Mouse (Mus musculus) stomach, embryonic 16.5 days (tissue): ENCODE results near the gene Snta1. TPM values are rescaled to one million over a fixed set of nuclear protein-coding genes. Genes with fewer than 3 reads are reported as not detected.
A peak's percentile ranks its signal among the peaks of the same experiment; 100 is the strongest.

Experiments
- ATAC-seq: fragments of 200-750 bp; cut with Nextera tagmentation; 2 replicates; pipeline ENCODE4 v1.8.0; 2017; ENCODE audit warnings: moderate number of reproducible peaks, moderate TSS enrichment; ENCODE audit not compliant: insufficient read depth, low FRiP score
- H3K27ac ChIP-seq: fragments of 300-500 bp; sonication (generic); 2 replicates; pipeline ENCODE4 v1.5.1; 2014; ENCODE audit warnings: low read length
- H3K27me3 ChIP-seq: fragments of 300-500 bp; sonication (generic); 2 replicates; pipeline ENCODE4 v1.6.1; 2014; ENCODE audit warnings: low read length, control low read depth, mixed read lengths; ENCODE audit not compliant: control insufficient read depth, insufficient read depth
- H3K36me3 ChIP-seq: fragments of 300-500 bp; sonication (generic); 2 replicates; pipeline ENCODE4 v1.6.1; 2014; ENCODE audit warnings: low read length; ENCODE audit not compliant: control insufficient read depth, insufficient read depth
- H3K4me1 ChIP-seq: fragments of 300-500 bp; sonication (generic); 2 replicates; pipeline ENCODE4 v1.6.1; 2014; ENCODE audit warnings: low read length, control low read depth, mixed read lengths; ENCODE audit not compliant: control insufficient read depth, insufficient read depth
- H3K4me2 ChIP-seq: fragments of 300-500 bp; sonication (generic); 2 replicates; pipeline ENCODE4 v1.6.1; 2014; ENCODE audit warnings: low read depth, low read length, mixed read lengths
- H3K4me3 ChIP-seq: fragments of 300-500 bp; sonication (generic); replicated peaks from 2 replicates; pipeline ENCODE4 v1.5.1; 2014; ENCODE audit warnings: mild to moderate bottlenecking, low read length
- H3K9ac ChIP-seq: fragments of 300-500 bp; sonication (generic); 2 replicates; pipeline ENCODE4 v1.6.1; 2014; ENCODE audit warnings: low read length
- H3K9me3 ChIP-seq: fragments of 300-500 bp; sonication (generic); replicated peaks from 2 replicates; pipeline ENCODE4 v1.6.1; 2016; ENCODE audit warnings: low read length, control low read depth; ENCODE audit not compliant: control insufficient read depth
- WGBS: fragments of 180-500 bp; shearing (Covaris S2); extraction: QIAGEN DNeasy Blood & Tissue Kit; methylation state at CpG from one replicate; pipeline ENCODE4 v1.1.7; 2014; 5-methylcytosine and 5-hydroxymethylcytosine counted together
- polyA plus RNA-seq: library from polyadenylated mRNA; unstranded; fragments of >200 nt; fragmentation: Nextera tagmentation; extraction: Ambion mirVana; gene quantifications from 2 replicates; pipeline ENCODE4 v1.2.1, GENCODE M21; 2015

The Snta1 gene
- 4.2 and 7.9 TPM in 2 replicates for polyA plus RNA-seq

DNA sequence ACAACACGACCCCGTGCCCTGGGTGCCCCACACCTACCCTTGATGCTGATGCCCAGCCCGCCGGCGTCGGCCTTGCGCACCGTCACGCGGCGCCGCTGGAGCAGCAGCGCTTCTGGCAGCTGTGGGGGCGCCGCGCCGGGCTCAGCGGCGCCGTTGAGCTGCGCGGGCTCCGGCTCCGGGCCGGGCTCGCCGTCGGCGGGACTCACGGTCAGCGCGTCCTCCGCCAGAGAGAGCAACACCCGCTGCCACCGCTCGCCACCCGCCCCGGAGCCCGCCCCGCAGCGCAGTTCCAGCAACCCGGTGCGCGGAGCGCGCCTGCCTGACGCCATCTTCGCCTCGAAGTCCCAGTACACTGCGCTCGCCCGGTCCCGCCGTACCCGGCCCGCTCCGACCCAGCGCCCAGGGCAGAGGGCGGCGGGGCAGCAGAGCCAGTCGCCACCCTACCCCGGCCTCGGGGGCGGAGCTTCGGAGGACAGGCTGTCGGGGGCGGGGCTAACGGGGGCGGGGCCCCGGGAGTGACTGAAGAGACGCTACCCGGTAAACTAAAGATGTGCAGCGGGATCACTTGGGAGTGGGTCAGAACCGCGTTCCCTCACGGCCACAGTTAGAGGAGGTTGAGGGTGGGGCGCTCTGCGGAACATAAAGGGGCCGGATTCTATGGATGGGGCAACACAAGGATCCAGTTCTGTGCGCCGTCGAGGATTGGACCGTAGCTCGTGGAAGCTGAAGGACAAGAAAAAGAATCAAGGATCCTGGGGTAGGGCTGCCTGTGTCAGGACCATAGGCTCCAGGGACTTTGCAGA, at the start of gene Snta1:
Snta1 (minus strand) TSS at position 457 of the 803 bp plus-strand sequence.
- Histone ChIP-seq H3K4me1 (peaks cover 14% of the 10 kb centered on the region), H3K9ac (peak within 1 kb of the TSS; percentile 80), H3K9me3 (no peaks in the 10 kb centered on the region), H3K4me3 (peak within 1 kb of the TSS; percentile 76), H3K4me2 (peak within 1 kb of the TSS; percentile 86), H3K36me3 (no peaks in the 10 kb centered on the region), H3K27ac (no peak within 1 kb of the TSS), H3K27me3 (no peaks in the 10 kb centered on the region; the same call in 1 of the 2 replicates)
- WGBS = 2% methylated on average over 83 of the region's 84 CpGs
- peak; percentile 83 for ATAC-seq

DNA sequence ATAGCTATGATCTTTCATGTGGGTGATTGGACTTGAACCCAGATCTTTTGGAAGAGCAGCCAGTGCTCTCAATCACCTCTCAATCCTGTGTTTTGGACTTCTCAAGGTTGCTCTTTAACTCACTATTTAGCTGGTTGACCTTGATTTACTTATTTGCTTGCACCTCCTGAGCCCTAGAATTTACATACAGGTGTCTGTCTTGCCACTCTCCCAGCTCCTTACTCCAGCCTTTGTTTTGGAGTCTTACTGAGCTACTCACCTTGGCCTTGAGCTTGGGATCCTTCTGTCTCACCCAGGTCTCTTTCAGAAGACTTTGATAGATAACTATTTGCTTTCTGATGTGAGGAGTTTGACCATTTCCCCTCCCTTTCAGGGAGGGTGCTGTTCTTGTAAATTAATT, 48.7 kb upstream of the Snta1 start:
- no peak overlapping the region for H3K9ac ChIP-seq
- no peaks in the 10 kb centered on the region for H3K9me3 ChIP-seq
- H3K27ac ChIP-seq = no peak overlapping the region
- H3K36me3 ChIP-seq = no peaks in the 10 kb centered on the region
- H3K4me3 ChIP-seq = no peak overlapping the region
- peaks cover 9% of the 10 kb centered on the region for H3K4me1 ChIP-seq
- H3K27me3 ChIP-seq = no peaks in the 10 kb centered on the region
- H3K4me2 ChIP-seq = no peak overlapping the region
- no peak for ATAC-seq

DNA sequence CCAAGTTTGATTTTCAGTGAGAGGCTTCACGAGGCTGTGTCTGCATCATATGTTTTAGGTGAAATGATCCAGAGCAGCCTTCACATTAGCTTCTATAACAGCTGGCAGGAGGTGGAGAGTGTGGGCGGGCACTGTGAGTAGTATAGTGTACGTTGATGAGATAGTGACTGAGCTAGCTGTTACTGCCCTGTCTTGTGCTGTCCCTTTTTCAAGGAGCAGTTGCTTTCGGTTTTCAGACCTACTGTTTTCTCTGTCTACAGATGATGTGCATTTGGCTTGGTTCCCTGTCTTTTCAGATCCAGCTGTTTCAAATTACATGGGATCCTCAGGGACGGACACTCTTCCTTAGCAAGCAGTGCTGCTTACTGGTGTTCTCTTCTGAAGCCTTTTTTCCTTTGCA, 47.9 kb upstream of the Snta1 start:
- H3K4me1 ChIP-seq = peaks cover 6% of the 10 kb centered on the region
- peak overlapping the region; percentile 43 for H3K4me2 ChIP-seq
- H3K4me3 ChIP-seq = no peak overlapping the region; the same call in 1 of the 2 replicates
- no peak overlapping the region for H3K9ac ChIP-seq
- no peaks in the 10 kb centered on the region for H3K27me3 ChIP-seq
- peak overlapping the region; percentile 75 for H3K27ac ChIP-seq
- 29% methylated on average over 5 of the region's 5 CpGs for WGBS
- peak; percentile 58; the same call in 1 of the 2 replicates for ATAC-seq
- no peaks in the 10 kb centered on the region for H3K9me3 ChIP-seq
- H3K36me3 ChIP-seq = no peaks in the 10 kb centered on the region

DNA sequence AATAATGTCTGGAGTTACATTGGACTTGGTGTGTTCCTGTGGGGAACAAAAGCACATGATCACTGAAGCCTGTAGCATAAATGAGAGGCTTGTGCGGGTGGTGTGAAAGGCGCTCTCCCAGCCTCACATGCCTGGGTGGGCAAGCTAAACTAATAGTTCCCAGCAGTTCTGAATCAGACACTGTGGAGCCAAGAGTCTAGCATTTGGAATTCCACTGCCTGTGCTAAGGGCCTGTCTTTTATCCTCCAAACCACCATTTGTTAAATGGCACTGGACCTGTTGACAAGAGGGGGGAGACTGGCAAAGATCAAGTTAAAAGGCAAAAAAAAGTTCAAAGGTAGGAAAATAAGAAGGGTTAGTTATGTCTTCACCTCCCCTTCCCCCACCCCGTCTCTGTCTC, 46.7 kb upstream of the Snta1 start:
- no peaks in the 10 kb centered on the region for H3K9me3 ChIP-seq
- H3K4me2 ChIP-seq = no peak overlapping the region
- no peaks in the 10 kb centered on the region for H3K27me3 ChIP-seq
- H3K27ac ChIP-seq = no peak overlapping the region
- H3K4me3 ChIP-seq = no peak overlapping the region
- peaks cover under 1% of the 10 kb centered on the region for H3K4me1 ChIP-seq
- WGBS = 70% methylated on average over 3 of the region's 3 CpGs
- H3K9ac ChIP-seq = no peak overlapping the region
- peak; percentile 52; the same call in 1 of the 2 replicates for ATAC-seq
- H3K36me3 ChIP-seq = no peaks in the 10 kb centered on the region

DNA sequence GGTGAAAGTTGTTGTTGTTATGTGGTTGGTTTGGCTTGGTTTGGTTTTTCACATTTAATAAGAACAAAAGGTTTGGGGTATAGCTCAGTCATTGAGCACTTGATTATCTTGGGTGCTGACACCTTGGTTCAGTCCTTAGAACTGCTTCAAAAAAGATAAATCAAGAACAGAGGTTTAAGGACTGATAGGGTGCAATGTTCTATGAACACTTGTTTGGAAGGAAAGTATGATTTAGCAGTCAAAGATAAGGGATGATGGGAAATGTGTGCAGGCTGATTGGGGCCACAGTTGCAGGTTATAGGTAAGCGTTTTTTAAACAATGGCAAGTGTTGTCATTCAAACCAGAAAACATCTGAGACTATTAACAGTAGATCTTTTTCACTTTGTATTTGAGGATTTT, 46.2 kb upstream of the Snta1 start:
- Histone ChIP-seq H3K9me3 (no peaks in the 10 kb centered on the region), H3K4me3 (no peak overlapping the region), H3K9ac (no peak overlapping the region), H3K4me1 (no peaks in the 10 kb centered on the region; the same call in 1 of the 2 replicates), H3K27me3 (no peaks in the 10 kb centered on the region), H3K4me2 (no peak overlapping the region), H3K27ac (no peak overlapping the region), H3K36me3 (no peaks in the 10 kb centered on the region)
- ATAC-seq = no peak
- WGBS = 50% methylated on average over 1 of the region's 1 CpGs

DNA sequence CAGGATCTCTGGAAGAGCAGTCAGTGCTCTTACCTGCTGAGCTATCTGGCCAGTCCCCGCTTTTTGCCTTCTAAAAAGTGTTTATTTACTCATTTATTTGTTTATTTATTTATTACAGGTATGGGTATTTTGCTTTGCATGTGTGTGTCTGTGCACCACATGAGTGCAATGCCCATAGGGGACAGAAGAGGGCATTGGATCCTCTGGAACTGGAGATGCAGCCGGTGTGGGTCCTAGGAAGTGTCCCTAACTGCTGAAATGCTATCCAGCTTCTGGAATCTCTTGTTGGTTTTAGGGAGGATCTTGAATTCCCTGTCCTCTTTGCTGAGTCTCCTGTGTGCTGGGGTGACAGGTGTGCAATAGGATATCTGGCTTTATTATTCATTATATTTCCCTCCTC, 45.1 kb upstream of the Snta1 start:
- WGBS = 94% methylated on average over 2 of the region's 2 CpGs

DNA sequence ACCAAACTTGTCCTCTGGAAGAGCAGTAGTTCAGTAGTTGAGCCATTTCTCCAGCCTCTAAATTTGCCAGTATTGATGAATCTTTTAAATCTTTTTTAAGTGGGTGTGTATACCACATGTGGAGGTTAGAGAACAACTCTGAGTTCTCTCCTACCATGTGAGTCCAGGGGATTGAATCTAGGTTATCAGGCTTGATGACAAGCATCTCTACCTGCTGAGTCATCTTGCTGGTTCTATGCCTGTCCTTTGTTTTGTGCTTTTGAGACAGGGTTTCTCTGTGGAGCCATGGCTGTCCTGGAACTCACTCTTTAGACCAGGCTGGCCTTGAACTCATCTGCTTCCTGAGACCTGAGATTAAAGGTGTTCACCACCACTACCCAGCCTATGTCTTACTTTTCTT, 40.7 kb upstream of the Snta1 start:
- H3K9me3 ChIP-seq = no peaks in the 10 kb centered on the region
- H3K9ac ChIP-seq = no peak overlapping the region
- H3K27ac ChIP-seq = no peak overlapping the region
- no peak overlapping the region for H3K4me2 ChIP-seq
- peaks cover 5% of the 10 kb centered on the region; the same call in 1 of the 2 replicates for H3K36me3 ChIP-seq
- H3K27me3 ChIP-seq = no peaks in the 10 kb centered on the region
- no peak for ATAC-seq
- H3K4me3 ChIP-seq = no peak overlapping the region
- no peaks in the 10 kb centered on the region for H3K4me1 ChIP-seq

More for the DNA sequence above, 45.1 kb upstream of the Snta1 start:
- H3K36me3 ChIP-seq = peaks cover 2% of the 10 kb centered on the region; the same call in 1 of the 2 replicates
- no peak for ATAC-seq
- H3K4me3 ChIP-seq = no peak overlapping the region
- H3K9ac ChIP-seq = no peak overlapping the region
- H3K27ac ChIP-seq = no peak overlapping the region
- no peaks in the 10 kb centered on the region for H3K9me3 ChIP-seq
- no peaks in the 10 kb centered on the region; the same call in 1 of the 2 replicates for H3K4me1 ChIP-seq
- no peaks in the 10 kb centered on the region for H3K27me3 ChIP-seq
- no peak overlapping the region for H3K4me2 ChIP-seq

DNA sequence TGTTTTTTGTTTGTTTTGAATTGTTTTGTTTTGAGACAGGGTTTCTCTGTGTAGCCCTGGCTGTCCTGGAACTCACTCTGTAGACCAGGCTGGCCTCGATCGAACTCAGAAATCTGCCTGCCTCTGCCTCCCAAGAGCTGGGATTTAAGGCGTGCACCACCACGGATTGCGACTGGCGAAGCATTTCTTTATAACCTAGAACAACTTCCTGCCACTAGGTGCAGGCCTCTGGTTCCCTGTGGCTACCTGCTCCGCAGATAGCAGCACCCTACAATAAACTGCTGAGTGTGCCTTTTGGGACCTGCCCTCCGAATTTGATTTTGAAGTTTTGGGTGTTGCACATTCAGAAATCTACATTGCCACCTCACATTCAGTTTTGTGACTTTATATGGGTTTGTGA, 39.9 kb upstream of the Snta1 start:
- no peak overlapping the region for H3K4me3 ChIP-seq
- no peak overlapping the region for H3K4me2 ChIP-seq
- peaks cover 5% of the 10 kb centered on the region; the same call in 1 of the 2 replicates for H3K36me3 ChIP-seq
- no peaks in the 10 kb centered on the region for H3K27me3 ChIP-seq
- 96% methylated on average over 8 of the region's 8 CpGs for WGBS
- H3K4me1 ChIP-seq = no peaks in the 10 kb centered on the region
- no peak overlapping the region for H3K9ac ChIP-seq
- no peak for ATAC-seq
- H3K27ac ChIP-seq = no peak overlapping the region
- no peaks in the 10 kb centered on the region for H3K9me3 ChIP-seq

DNA sequence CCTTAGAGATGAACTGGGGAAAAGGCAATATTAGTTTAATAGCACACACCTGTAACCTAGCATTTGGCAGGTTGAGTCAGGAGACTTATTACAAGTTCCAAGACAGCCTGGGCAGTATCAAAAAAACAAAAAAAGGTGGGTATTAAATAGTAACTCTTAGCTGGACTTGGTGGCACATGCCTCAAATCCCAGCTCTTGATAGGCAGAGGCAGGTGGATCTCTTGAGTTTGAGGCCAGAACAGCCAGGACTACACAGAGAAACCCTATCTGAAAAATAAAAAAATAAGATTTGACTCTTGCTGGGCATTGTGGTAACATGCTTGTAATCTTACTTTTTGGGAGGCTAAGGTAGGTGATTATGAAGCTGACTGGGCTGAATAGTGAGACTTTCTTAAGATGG, 32.6 kb upstream of the Snta1 start:
- ATAC-seq = no peak
- no peak overlapping the region for H3K4me2 ChIP-seq
- H3K4me3 ChIP-seq = no peak overlapping the region
- peaks cover 13% of the 10 kb centered on the region for H3K4me1 ChIP-seq
- no peaks in the 10 kb centered on the region for H3K9me3 ChIP-seq
- H3K27ac ChIP-seq = no peak overlapping the region
- H3K27me3 ChIP-seq = no peaks in the 10 kb centered on the region
- H3K9ac ChIP-seq = no peak overlapping the region
- no peaks in the 10 kb centered on the region for H3K36me3 ChIP-seq
